Mouse (Mus musculus) cerebellum, postnatal 4 days (tissue): ENCODE results near the gene Shank2.

Experiments used
- DNase-seq, 2 experiments: peaks; one replicate each; pipeline ENCODE4 v3.0.0; 2022; ENCODE audit warnings: low spot score in 2 of 2, mixed read lengths in 1 of 2

Gene Shank2

DNA sequence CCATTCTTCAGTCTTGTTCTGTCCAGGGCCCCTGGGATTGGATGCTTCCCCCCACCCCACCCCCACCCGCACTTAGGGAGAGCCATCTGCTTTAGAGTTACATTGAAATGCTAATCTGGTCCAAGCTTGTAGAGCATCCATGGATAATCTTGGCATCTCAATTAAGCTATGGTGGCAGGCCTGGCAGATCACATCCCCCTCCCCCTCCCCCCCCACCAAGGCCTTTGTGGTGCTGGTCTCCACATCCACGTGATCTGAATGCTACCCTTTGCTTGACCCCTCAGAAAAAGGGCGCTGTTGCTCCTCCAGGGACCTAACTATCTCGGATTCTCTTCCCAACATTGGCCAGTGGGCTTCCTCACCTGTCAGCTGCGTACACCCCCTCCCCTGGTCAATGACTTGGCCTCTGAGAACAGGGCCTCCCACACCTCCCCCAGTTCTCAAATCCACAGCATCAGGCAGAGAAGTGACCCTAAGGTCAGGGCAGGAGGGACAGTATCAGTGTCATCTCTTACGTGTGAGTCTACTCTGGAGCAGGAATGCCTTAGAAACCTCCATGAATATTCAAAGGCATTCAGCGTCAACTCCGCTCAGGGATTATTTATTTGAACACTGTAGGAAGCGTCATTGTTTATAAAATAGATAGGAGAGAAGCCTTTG, 104.8 kb downstream of the Shank2 start:
- DNase-seq = no peak

DNA sequence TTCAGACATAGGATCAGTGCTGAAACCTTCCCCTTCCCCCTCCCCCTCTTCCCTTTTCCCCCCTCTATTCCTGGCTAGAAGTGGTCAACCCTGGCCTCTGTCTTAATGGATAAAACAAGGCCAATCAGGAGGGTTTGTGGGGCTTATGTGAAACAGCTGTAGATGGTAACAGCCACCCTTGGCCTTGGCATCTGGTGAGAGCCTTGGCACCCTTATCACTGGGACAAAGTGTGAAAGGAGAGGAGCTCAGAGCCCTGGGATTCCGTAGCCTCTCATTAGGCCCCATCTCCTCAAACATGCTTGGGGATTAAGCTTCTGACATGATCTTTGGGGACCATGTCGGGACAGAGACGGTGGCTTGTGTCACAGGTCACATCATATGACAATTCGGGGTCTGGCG, 106.4 kb downstream of the Shank2 start:
- DNase-seq = no peak

DNA sequence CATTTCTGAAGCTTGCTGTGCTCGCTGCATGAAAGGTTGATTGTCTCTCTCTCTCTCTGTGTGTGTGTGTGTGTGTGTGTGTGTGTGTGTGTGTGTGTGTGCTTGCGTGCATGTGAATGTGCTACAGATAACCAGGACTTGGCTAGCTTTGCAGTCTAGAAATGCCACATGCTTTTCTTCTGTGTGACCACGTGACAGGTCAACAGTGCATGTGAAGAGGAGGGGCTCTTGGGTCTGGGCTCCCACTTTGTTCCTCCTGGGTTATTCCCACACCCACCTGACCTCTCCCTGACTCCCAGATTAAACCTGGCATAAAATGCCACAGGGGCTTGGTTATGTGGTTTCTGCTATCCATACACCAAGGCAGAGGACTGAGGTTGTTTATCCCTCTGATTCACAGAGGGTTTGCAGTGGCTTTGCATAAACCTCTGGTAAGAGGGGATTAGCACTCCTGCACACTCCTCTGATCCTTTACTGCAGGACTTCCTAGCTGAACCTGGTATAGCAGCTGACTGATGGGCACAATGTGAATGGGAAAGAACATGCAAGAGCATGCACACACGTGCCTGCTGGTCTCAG, 109.4 kb downstream of the Shank2 start:
- DNase-seq = no peak

DNA sequence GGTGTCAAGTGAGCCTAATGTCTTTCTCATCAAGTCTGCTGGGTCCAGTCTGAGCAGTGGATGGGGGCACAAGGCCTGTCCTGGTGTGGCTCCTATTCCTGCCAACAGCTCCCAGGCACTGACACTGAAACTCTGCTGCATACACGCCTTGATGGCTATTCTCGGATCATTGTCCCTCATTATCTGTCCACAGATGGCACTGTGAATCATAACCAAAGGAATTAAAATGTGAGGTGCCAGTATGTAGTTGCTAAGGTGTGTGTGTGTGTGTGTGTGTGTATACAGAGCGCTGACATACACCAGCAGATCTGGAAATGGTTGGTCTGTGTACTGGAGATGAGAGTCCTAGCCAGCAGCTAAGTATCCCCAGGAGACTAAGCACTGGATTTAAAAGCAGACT, 110.3 kb downstream of the Shank2 start:
- DNase-seq = no peak

DNA sequence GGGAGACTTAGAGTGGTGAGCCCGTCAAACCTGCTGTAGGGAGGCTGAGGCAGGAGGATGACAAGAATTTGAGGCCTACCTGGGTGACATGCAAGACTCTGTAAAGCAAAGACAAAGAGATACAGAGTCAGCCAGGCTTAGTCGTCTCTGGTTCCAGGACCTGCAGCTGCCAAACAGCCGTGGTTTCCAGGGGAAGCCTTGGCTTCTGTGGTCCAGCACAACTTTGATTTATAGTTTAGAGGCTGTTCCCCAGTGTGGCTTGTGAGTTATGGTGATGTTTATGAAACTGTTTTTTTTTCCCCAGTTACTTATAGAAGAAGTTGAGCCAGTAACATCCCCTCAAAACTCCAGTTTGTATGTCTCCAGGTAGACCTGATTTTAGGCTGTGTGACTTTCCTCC, 112.5 kb downstream of the Shank2 start:
- no peak for DNase-seq

DNA sequence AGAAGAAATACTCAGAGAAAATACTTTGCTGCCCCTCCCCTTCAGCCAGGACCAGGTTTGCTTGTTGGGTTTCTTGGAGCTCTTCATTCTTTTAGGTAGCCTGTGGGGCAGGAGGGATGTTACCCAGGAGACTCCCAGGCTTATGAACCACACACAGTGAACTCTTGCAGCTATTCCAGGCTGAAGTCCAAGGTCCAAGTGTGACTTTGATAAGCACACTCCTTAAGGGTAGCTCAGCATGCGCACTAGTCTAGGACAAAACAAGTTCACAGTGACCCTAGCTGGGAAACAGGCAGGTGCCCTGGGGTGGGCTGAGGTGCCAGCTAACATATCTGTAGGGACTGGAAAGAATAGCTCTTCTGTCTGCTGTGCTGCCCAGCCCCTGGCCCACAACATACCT, 117.8 kb downstream of the Shank2 start:
- DNase-seq = no peak

DNA sequence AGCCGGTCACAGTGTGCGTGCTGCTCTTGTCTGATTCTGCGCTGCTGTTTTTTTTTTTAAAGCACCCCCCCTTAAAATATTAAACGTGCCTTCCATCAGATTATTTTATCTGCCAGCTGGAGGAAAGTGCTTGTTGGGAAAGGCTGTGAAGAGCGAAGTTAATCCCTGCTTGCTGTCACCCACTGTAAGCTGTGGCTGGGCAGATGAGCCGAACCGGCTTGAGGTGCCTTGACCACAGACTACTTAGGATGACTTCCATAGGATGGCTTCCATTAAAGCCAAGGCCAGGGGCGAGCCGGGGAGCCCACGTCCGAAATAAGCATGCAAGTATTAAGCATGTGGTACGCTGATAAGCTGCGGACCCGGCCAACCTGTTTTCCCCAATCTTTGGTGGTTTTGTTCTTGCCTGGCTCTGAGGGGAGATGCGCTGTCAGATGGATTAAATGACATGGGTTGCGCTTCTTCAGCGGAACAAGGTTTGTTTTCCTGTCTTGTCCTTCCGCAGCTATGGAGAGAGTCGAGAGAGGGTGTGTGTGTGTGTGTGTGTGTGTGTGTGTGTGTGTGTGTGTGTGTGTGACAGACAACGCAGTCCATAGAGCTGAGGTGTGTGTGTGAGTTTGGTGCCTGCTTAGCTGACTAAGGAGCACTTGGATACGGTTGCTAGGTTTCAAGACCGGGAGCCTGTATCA, 131.1 kb downstream of the Shank2 start:
- no peak for DNase-seq

DNA sequence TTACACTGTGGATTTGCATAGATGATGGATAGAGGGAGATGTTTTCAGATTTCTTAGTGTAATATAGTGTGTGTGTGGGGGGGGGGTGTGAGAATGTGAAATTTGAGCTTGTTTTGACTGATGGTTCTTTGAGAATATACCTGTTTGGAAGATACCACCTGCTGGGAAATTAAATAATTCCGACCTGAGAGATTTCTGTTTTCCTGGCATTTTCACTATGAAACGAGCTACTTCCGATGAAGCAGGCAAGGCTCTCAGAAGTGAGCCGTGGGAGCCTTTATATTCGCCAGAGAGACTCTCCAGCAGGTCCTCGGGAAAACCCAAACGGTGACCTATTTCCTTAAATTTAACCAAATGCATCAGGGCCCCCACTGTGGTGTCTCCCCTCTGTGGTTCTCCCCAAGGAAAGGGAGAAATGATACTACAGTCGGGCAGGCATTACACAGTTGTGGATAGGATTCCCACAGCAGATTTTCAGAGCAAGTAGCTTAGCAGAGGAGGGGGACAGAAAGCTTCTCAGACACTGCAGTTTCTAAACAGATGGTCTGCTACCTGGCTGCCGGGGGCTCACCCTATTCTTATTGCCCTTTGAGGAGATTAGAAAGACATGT, 131.8 kb downstream of the Shank2 start:
- DNase-seq = no peak

DNA sequence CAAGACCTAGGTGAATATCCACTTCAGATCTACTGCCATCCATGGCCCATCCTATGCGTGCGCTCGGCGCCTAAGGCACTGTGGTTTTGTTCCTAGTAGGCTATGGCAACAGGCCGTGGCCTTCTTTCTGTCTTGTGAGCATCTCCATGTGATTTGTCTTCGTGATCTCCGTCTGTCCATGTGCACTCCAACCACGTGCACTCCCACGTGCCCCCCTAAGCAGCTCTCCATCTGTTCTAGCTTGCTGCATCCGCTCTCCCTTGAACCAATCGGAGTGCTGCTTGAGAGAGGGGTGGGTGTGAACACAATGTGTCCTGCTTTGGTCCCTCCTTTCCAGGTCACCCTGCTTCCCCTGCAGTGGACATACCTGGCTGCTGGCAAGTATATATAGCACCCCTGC, 133.0 kb downstream of the Shank2 start:
- DNase-seq = no peak

DNA sequence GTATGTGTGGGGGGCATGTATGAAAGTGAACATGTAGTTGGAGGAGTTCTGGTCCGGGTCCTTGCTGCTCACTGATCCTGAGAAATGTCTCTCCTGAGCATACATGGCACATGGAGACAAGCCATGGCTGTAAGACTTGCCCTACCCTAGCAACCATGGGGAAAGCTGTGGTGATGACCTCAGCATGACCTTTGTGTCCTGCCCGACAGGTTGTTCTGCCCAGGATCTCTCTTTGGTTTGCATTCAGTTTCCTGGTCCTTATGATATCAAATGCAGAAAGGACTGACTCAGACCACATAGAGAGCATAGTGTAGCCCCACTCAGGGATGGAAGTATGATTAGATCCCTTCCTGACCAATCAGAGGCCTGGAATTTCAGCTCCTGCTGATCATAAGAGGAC, 136.1 kb downstream of the Shank2 start:
- no peak for DNase-seq

DNA sequence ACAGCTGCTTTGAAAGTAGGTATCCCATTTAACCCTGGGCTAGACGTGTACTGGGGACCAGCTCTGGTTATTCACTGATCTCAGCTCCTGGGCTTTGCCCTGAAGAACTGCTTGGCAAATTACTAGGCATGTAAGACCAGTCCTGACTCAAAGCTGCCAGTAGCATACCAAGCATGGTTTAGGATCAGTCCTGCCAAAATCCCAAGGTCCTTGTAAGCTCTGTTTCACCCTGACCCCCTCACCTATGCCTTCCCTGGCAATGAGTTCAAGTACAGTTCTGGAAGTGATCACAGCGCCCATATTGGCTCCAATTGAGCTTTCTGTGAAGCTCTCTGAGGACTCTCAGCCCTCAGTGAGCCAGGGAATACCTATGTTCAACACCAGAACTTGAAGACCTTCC, 136.7 kb downstream of the Shank2 start:
- no peak for DNase-seq

DNA sequence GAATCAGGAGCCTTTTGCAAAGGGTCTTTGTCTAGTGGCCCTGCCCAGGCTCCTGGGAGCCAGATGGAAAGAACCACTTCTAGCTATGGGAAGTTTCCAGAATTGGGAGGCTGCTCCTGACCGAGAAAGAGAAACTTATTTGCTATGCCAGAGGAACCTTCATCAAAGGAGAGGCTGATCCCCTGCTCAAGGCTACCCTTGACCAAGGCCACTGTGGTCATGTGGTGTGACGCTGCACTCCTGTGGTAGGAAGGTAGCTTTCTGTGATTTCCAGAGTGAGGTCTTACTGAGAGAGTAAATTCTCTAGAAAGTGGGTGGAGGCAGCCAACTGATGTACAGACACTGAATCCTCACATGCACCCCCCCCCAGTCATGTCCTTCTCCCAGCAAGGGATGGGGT, 138.0 kb downstream of the Shank2 start:
- DNase-seq = no peak

DNA sequence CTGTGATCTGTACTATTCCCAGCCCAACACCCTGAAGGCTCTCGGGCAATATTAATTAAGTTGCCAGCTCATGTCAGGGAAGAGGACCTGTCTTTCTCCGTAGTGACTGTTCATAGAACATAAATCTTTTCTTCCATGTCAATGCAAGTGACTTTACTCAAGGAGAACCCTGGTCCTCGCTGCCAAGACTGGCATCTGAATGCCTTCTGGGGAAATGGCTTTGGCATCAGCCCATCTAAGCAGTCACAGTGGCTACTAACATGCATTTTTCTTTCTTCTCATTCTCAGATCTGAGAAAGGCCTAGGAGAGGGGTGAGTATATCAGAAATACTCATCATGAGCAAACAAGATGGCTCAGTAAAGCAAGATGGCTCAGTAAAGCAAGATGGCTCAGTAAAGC, 138.7 kb downstream of the Shank2 start:
- no peak for DNase-seq

DNA sequence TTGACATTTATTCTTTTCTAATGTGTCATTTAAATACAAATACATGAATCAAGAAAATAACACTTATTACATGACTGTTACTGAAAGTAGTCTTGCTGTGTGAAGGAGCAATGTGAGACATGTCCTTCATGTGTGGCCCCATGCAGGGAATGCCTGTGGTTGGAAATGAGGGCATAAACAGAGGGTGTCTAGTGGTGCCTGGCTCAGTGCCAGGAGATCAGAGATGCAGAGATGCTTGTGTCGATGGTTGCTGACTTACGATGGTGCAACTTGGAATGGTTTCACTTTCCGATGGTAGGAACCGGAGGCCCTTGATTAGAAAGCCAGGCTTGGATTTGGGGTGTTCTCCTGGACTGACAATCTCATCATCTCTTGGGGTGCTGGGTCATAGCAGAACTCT, 140.3 kb downstream of the Shank2 start:
- no peak for DNase-seq

DNA sequence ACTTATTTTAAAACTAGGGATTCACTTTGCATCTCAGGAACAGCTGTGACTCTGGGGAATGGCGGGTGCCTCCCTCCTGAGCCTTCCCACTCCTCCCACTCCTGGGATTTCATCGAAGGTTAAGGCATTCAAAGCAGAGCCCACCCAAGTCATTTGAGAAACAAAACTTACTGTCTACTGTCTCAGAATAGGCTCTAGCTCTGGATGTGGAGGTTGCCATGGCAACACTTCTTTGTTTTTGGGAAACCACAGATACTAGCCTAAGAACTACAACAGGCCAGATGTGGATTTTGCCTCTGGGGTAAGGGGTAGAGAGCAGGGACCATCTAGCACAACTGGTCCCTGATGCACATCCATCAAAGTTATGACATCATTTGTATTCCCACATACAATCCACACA, 142.2 kb downstream of the Shank2 start:
- no peak for DNase-seq

DNA sequence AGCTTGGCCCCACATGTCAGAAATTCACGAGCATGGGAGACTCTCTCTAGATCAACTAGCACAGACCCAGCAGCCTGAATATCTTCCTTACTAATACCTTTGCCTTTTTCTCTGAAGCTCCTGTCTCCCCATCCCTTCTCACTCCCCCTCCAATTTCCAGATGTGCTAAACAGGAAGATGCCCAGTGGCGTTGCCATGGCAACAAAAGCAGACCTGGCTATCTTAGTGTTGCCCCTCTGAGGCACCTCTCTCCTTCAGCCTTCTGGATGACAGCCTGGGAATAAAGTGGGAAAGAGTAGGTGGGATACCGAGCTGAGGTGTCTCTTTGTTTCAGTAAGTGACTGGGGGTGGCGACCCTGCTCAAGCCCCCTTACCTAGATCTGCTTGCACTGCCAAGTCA, 146.4 kb downstream of the Shank2 start:
- no peak for DNase-seq

DNA sequence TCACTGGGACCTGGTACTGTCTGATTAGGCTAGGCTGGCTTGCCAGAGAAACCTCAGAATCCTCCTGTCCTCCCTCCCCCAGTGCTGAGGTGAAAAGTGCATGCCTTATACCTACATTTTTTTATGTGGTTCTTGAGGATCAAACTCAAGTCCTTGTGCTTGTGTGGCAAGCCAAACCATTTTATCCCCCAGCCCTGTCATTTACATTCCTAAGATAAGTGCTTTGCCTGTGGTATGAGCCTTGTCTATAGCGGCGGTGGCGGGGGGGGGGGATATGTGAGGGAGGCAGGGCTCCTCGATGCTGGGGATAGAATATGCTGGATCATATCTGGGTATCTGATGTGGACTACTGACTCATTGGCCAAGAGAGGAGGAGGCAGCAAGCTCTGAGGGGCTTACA, 151.4 kb downstream of the Shank2 start:
- no peak for DNase-seq

DNA sequence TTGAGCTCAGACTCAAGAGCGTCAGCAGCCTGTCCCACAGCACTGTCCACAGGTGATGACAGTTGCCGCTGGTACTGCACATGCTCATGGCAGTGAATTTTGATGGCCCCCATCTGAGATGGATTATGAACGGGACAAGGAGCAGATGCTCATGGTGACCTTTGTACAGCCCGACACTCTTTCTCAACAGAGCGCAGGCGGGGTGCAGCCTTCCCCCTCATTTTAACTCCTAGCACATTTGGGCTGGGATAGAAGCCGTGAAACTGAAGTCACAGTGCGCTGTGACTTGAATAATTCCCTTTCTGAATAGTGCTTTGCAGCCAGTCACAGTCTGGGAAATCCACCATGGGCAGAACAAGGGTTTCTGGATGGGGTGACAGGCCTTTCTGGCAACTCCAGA, 152.0 kb downstream of the Shank2 start:
- no peak for DNase-seq

DNA sequence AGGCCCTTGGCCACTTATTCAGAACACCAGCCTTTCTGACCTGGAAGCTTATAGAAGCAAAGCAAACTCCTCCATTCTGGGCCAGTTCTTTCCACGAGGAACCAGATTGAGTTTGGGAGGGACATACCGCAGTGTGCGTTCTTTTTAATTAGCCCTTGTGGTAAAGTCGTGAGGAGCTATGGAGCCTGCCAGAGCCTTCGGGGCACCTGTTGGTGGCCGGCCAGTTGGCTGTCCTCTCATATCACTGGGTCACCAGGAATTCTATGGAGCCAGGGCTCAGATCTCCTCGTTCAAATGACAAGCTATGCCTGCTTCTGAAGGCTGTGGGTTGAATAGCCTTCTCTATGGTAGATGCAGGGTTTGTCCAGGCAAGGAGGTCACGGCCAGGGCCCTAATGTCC, 156.2 kb downstream of the Shank2 start:
- no peak for DNase-seq

DNA sequence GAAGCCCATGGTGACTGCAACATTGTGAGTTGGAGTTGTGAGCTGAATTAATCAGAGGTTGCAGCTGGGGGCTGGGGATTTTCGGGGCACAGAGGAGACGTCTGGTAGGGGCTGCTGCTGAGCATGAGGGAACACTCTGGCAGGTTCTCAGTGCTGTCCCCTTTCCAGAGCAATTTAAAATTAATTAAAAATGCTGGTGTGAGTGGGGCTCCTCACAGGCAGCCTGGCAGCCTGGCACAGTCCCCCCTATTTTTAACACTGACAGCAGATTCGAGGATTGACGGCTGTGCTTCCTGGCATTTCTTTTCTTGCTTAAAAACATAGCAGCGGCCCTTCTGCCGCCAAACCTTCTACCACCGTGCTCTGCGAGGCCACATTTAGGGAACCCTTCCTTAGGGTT, 157.8 kb downstream of the Shank2 start:
- no peak for DNase-seq

DNA sequence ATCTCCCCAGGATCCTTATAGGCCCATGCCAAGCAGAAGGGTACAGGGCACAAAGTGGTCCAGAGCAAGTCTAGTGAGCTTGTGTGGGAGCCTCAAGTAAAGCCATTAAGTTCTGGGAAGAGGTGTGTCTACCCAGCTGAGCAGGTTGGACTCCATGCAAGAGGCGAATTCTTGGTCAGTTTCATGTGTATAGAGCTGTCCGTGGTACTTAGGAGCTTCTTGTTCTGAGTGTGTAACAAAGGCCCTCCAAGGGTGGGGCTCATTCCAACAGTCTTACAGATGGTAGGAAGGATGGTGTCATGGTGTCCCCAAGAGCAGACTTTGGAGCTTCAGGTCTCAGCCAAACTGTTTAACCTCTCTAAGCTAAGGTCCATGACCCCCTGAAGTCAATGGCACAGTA, 158.3 kb downstream of the Shank2 start:
- DNase-seq = no peak

DNA sequence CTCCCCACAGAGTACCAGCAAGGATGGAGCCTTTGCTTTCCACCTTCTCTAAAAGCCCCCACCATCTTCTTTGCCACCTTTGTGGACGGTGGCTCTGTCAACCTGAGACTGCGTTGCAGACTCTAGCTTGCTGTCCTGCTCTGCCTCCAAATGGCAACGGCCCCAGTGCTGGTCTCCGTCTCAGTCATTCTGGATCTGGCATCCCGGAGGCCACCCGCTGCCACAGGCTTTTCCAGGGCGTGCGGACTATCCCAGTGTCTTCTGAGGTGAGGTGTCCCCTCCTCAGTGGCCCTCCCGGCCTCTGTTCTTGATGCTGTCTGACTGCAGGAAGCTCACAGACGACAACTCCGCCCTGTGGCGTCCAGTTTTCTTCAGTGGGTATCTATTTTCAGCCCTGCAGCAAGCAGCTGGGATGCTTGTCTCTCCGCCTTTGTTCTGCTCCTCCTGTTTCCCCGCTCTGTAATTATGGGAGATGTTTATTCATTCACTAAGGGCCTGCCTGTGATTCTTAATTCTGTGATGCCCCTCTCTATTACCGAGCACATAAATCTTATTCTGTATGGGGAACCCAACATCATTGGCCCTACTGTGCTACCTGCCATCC, 159.0 kb downstream of the Shank2 start:
- DNase-seq = no peak

DNA sequence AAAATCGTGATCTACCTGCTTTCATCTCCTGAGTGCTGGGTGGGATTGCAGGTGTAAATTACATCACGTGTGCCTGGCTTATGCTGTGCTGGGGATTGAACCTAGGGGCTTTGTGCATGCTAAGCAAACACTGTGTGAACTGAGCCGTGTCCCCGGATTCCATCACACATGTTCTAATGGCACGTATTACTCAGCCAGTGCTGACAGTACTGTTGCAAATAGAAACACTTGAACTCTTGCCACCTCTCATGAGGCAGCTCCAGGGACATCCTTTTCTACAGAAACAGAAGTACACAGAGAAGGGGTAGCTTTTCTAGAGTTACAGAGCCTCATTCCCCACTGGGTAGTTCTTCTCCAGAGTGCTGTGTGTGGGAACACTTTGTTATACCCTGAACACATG, 168.5 kb downstream of the Shank2 start:
- DNase-seq = no peak
